Mouse (Mus musculus) bone marrow, adult 2 months (tissue): Measurements from ENCODE around the gene Rasal2. TPM values are rescaled to one million over a fixed set of nuclear protein-coding genes. Genes with fewer than 3 reads are reported as not detected.

ENCODE experiments used
- H3K27ac ChIP-seq: fragments of 200-500 bp; 2 replicates; pipeline ENCODE4 v1.5.1; 2012; ENCODE audit warnings: low read depth, mild to moderate bottlenecking, control low read depth, inconsistent platforms, low read length; ENCODE audit not compliant: control insufficient read depth, poor library complexity, insufficient read depth
- H3K4me1 ChIP-seq: fragments of 200-500 bp; 2 replicates; pipeline ENCODE4 v1.6.1; 2011; ENCODE audit warnings: low read length; ENCODE audit not compliant: control insufficient read depth, insufficient read depth
- H3K4me3 ChIP-seq: fragments of 200-500 bp; replicated peaks from 2 replicates; pipeline ENCODE3; 2011; ENCODE audit warnings: mild to moderate bottlenecking, low read depth, low read length, control low read depth; ENCODE audit not compliant: control insufficient read depth
- CTCF ChIP-seq: fragments of 200-500 bp; IDR thresholded peaks from 2 replicates; pipeline ENCODE4 v1.5.1; 2011; ENCODE audit warnings: low read length, control low read depth; ENCODE audit not compliant: control insufficient read depth, insufficient read depth
- POLR2A ChIP-seq: fragments of 200-500 bp; IDR thresholded peaks from 2 replicates; pipeline ENCODE4 v1.6.1; 2011; ENCODE audit warnings: low read depth, mild to moderate bottlenecking, control low read depth, low read length, borderline replicate concordance; ENCODE audit not compliant: control insufficient read depth
- WGBS: fragments of 180-500 bp; shearing (Covaris S2); methylation state at CpG from one replicate; pipeline ENCODE4 v1.1.7; 2018; 5-methylcytosine and 5-hydroxymethylcytosine counted together
- polyA plus RNA-seq: library from polyadenylated mRNA; stranded (reverse); fragments of >200 nt; gene quantifications from 2 replicates; pipeline ENCODE4 v1.2.4, GENCODE M21; 2011; ENCODE audit warnings: low replicate concordance; ENCODE audit not compliant: missing spikeins, insufficient read depth, insufficient read length

The Rasal2 gene
- polyA plus RNA-seq, 1 experiment = 0.57 TPM

DNA sequence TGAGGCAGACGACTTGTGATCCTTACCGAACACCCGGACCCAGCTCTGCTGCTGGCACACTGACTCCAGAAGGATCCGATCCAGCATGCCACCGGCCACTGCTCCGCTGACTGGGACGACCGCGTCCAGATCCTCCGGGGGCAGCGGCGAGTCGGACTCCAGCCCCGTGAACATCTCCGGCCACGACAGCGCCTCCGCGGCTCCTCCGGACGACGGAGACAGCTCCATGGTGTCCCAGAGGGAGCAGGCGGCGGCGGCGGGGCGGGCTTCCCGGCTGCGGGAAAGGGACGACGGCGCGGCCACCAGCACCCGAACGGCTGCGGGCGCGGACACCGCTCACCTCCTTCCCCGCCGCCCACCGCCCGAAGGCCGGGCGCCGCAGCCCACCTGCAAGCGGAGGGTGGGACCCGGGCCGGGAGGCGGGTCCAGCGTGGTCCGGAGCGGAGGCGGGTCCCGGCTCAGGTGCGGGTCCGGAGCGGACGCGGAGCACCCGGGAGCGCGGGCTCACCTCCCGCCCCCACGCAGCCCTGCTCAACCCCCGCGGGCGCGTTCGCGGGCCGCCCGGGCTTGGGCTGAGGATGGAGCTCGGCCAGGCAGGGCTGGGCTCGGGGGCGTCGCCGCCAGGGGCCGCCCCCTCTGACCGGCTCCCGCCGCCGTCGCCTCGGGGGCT lies 549 bp downstream of the Rasal2 start:
- under 1% methylated on average over 67 of the region's 85 CpGs for WGBS
- TF ChIP-seq CTCF (no peak), POLR2A (no peak)
- Histone ChIP-seq H3K4me3 (peak overlapping the region; percentile 67), H3K27ac (peak overlapping the region; percentile 55; the same call in 1 of the 2 replicates), H3K4me1 (no peaks in the 10 kb centered on the region; the same call in none of the 2 replicates)

DNA sequence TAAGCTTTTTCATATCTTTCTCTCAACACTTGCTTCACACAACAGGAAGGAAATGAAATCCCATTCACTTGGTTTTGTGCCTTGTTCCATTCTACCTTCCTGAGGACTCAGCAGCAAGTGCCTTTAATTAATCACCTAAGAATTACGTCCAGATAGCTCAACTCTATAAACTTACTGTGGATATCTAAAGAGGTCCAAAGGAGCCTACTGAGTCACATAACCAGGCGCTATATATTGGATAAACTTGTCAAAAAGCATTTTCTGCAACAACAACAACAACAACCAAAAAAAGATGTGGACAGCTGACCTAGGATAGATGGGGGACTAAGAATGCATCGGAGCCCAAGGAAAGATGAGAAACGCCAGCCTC lies 1.1 kb downstream of the Rasal2 start:
- H3K4me1 ChIP-seq = no peaks in the 10 kb centered on the region; the same call in none of the 2 replicates
- 2% methylated on average over 4 of the region's 4 CpGs for WGBS
- TF ChIP-seq POLR2A = no peak
- TF ChIP-seq CTCF = no peak
- no peak overlapping the region for H3K27ac ChIP-seq
- H3K4me3 ChIP-seq = peak overlapping the region; percentile 67

DNA sequence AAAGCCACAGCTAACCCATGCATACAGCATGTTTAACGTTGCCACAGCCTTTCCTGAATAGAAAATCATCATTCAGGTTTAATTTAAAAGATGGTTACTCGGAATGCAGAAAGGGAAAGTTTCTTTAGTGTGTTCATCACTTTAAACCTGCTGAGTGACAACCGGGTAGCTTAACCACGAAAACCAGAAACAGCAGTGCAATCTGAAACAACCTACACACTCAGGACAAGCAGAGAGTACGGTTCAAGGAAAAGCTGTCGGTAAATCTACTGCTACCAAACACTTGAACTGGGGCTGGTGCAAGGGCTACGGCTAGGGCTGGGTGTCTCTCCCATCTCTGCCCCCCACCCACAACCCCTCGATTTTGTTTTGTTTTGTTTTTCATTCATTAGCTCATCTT lies 1.5 kb downstream of the Rasal2 start:
- Histone ChIP-seq H3K4me3 (no peak overlapping the region), H3K27ac (no peak overlapping the region), H3K4me1 (no peaks in the 10 kb centered on the region; the same call in none of the 2 replicates)
- WGBS = 5% methylated on average over 8 of the region's 8 CpGs
- TF ChIP-seq CTCF = no peak
- TF ChIP-seq POLR2A = no peak

DNA sequence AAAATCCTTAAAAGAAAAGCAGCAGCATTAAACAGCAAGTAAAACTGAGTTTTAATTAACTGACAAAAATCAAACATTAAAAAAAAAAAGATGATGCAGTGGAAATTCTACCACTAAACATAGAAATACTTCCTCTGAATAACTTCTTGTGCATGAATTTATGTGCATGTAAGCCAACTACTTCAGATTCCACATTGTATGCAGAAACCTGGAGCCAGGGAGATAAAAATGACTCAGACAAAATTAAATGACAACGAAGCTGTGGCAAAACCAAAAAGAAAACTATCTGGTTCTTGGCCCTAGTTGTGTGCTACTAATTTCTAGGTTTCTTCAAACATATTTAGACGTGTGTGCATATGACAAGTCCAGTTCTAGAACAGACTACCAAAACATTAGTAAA lies 2.7 kb downstream of the Rasal2 start:
- H3K4me1 ChIP-seq = no peaks in the 10 kb centered on the region; the same call in none of the 2 replicates
- no peak overlapping the region for H3K4me3 ChIP-seq
- TF ChIP-seq POLR2A (no peak), CTCF (no peak)
- WGBS = 70% methylated on average over 2 of the region's 2 CpGs
- no peak overlapping the region for H3K27ac ChIP-seq

DNA sequence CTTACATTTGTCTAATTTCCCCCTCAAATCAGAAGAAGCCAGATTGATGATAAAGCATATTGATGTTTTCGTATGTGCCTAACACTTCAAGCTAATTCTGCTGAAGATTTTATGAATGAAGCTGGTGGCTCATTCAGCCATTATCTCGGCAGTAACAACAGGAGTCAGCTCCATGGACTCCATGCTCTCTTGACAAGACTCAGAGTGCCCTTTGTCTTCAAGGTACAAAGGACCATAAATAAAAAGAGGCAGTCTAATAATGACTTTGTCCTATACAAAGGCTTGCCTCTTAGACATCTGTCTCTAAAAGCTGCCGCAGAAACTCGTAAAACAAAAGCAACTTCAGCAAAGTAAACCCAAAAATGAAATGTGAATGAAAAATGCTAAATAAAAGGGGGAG lies 24.4 kb downstream of the Rasal2 start:
- no peak for TF ChIP-seq POLR2A
- no peak for TF ChIP-seq CTCF
- WGBS = 85% methylated on average over 4 of the region's 4 CpGs

DNA sequence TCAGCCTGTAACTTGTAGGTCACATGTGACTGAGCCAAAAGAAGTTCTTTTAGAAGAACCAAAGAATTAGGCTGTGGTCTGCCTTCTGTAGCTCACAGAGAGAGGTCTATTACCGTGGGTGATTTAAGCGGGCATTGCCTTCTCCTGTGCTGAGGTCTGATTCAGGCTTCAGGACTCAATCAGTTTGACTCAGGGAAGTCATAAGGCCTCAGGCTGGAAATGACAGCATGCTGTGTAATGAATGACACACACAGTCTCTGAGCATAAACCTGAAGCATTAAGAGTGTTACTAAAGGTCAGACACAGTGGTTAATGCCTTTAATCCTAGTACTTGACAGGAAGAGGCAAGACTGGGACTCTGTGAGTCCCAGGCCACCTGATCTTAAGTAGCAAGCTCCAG lies 31.7 kb downstream of the Rasal2 start:
- H3K4me1 ChIP-seq = no peaks in the 10 kb centered on the region
- TF ChIP-seq CTCF (no peak), POLR2A (no peak)
- H3K27ac ChIP-seq = no peak overlapping the region
- H3K4me3 ChIP-seq = no peak overlapping the region
- WGBS = 81% methylated on average over 2 of the region's 2 CpGs

More for the DNA sequence above, 24.4 kb downstream of the Rasal2 start:
- no peak overlapping the region for H3K4me3 ChIP-seq
- no peaks in the 10 kb centered on the region for H3K4me1 ChIP-seq
- no peak overlapping the region for H3K27ac ChIP-seq

DNA sequence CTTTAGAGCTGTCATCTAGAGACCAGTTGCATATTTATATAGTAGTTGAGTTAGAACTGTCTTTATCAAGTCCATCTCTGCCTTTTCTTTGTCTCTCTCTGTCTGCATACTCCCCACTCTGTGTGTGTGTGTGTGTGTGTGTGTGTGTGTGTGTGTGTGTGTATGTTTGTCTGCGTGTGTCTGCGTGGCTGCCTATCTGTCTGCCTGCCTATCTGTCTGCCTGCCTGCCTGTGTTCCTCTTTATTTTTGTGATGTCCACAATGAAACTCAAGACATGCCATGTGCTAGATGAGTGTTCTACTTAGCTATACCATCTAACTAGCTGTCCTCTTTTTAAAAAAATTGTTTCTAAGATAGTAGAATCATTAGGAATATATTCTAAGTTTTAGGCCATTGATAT lies 42.0 kb downstream of the Rasal2 start:
- Histone ChIP-seq H3K27ac (no peak overlapping the region), H3K4me3 (no peak overlapping the region), H3K4me1 (no peaks in the 10 kb centered on the region)
- 69% methylated on average over 2 of the region's 2 CpGs for WGBS
- no peak for TF ChIP-seq CTCF
- TF ChIP-seq POLR2A = no peak

DNA sequence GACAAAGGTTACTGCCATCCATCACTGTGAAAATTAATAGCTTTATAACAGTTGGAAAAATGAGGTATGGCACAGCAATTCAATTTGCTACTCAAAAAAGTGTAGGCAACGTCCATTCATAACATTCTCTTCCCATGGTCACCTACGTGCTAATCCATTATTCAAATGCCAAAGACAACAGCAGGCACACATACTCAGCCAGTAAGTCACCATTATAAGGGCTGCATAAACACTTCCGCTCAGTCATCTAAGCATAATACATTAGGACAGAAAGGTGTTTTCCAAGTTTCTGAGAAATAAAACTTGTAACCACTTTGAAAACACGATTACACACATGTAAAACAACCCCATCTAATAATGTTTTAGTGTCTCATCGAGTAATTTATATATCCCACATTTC lies 44.1 kb downstream of the Rasal2 start:
- H3K4me1 ChIP-seq = no peaks in the 10 kb centered on the region
- TF ChIP-seq CTCF = no peak
- no peak for TF ChIP-seq POLR2A
- H3K27ac ChIP-seq = no peak overlapping the region
- H3K4me3 ChIP-seq = no peak overlapping the region
- WGBS = 71% methylated on average over 5 of the region's 5 CpGs

DNA sequence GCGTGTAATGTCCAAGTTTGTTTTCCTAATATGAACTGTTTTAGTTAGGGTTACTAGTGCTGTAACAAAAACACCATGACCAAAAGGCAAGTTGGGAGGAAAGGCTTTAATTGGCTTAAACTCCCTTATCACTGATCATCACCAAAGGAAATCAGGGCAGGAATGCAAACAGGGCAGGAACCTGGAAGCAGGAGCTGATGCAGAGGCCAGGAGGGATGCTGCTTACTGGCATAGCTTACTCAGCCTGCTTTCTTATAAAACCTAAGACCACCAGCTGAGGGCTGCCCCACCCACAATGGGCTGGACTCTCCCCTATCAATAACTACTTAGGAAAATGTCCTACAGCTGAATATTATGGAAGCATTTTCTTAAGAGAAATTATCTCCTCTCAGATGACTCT lies 65.7 kb downstream of the Rasal2 start:
- TF ChIP-seq POLR2A (no peak), CTCF (no peak)
- Histone ChIP-seq H3K27ac (no peak overlapping the region), H3K4me3 (no peak overlapping the region), H3K4me1 (no peaks in the 10 kb centered on the region)
- WGBS = 62% methylated on average over 1 of the region's 1 CpGs
